Mouse (Mus musculus) kidney, adult 2 months (tissue): ENCODE results near the gene Ppp2r5c.

ENCODE experiments used
- CTCF ChIP-seq: fragments of 200-500 bp; conservative IDR thresholded peaks from 2 replicates; pipeline ENCODE4 v1.5.1; 2011; ENCODE audit warnings: low read depth, mild to moderate bottlenecking, control low read depth, low read length, moderate library complexity, mixed read lengths; ENCODE audit not compliant: insufficient read depth, insufficient read length
- POLR2A ChIP-seq: fragments of 200-500 bp; IDR thresholded peaks from one replicate; pipeline ENCODE4 v1.6.1; 2011; ENCODE audit warnings: low read depth, low read length, control low read depth

GRCm38 (mm10) chr12:110532711-110533110 lies 85.8 kb downstream of the Ppp2r5c start:
- TF ChIP-seq CTCF (no peak), POLR2A (no peak)
